Mouse (Mus musculus) kidney, adult 2 months (tissue): ENCODE measurements around the gene Gm20695.

ENCODE experiments used
- CTCF ChIP-seq: fragments of 200-500 bp; conservative IDR thresholded peaks from 2 replicates; pipeline ENCODE4 v1.5.1; 2011; ENCODE audit warnings: low read depth, mild to moderate bottlenecking, control low read depth, low read length, moderate library complexity, mixed read lengths; ENCODE audit not compliant: insufficient read depth, insufficient read length
- POLR2A ChIP-seq: fragments of 200-500 bp; IDR thresholded peaks from one replicate; pipeline ENCODE4 v1.6.1; 2011; ENCODE audit warnings: low read depth, low read length, control low read depth

- TF ChIP-seq POLR2A (no peak), CTCF (no peak)
Observed at GRCm38 (mm10) chr16:3852586-3852985, 31.9 kb upstream of the Gm20695 start.
